Mouse (Mus musculus) liver, embryonic 14.5 days (tissue): ENCODE results near the gene Xrcc5.

Source experiments
- CTCF ChIP-seq: IDR thresholded peaks from 2 replicates; pipeline ENCODE4 v1.5.1; 2016; ENCODE audit warnings: antibody characterized with exemption, low read depth, control low read depth
- EP300 ChIP-seq: IDR thresholded peaks from 2 replicates; pipeline ENCODE4 v1.6.1; 2016; ENCODE audit warnings: antibody characterized with exemption, low read depth

GRCm38 (mm10) chr1:72380544-72380943 lies 73.3 kb downstream of the Xrcc5 start:
- no peak for TF ChIP-seq CTCF
- no peak for TF ChIP-seq EP300
